Mouse (Mus musculus) thymus, postnatal 36 days (tissue): Measurements from ENCODE around the gene Dapl1.

ENCODE experiments used
- DNase-seq, 2 experiments: peaks; one replicate each; pipeline ENCODE4 v3.0.0; 2022; ENCODE audit warnings: mixed read lengths in 2 of 2

Gene Dapl1

GRCm38 (mm10) chr2:59474336-59474735 lies 10.1 kb upstream of the Dapl1 start:
- DNase-seq, result no peak

- DNase-seq, result no peak
Measured at GRCm38 (mm10) chr2:59485080-59485479, 627 bp downstream of the Dapl1 start.

GRCm38 (mm10) chr2:59485657-59486056 lies 1.2 kb downstream of the Dapl1 start:
- no peak for DNase-seq

- DNase-seq, result no peak
Measured at GRCm38 (mm10) chr2:59486196-59486845, 1.9 kb downstream of the Dapl1 start.

GRCm38 (mm10) chr2:59488235-59488634 lies 3.8 kb downstream of the Dapl1 start:
- DNase-seq, result no peak

GRCm38 (mm10) chr2:59490353-59490752 lies 5.9 kb downstream of the Dapl1 start:
- no peak for DNase-seq

GRCm38 (mm10) chr2:59493445-59494085 lies 9.1 kb downstream of the Dapl1 start:
- DNase-seq, result no peak

- no peak for DNase-seq
Measured at GRCm38 (mm10) chr2:59499146-59499545, 14.7 kb downstream of the Dapl1 start.

GRCm38 (mm10) chr2:59499717-59500116 lies 15.3 kb downstream of the Dapl1 start:
- DNase-seq, result no peak

- DNase-seq, result no peak
Measured at GRCm38 (mm10) chr2:59509061-59509460, 24.6 kb downstream of the Dapl1 start.

GRCm38 (mm10) chr2:59510416-59510815 lies 26.0 kb downstream of the Dapl1 start:
- no peak for DNase-seq

GRCm38 (mm10) chr2:59510882-59511281 lies 26.4 kb downstream of the Dapl1 start:
- DNase-seq, result no peak

GRCm38 (mm10) chr2:59520663-59521062 lies 36.2 kb downstream of the Dapl1 start:
- no peak for DNase-seq

GRCm38 (mm10) chr2:59522079-59522684 lies 37.7 kb downstream of the Dapl1 start:
- peak; percentile 65 to 74 for DNase-seq

- DNase-seq, result no peak
Measured at GRCm38 (mm10) chr2:59523526-59523925, 39.1 kb downstream of the Dapl1 start.

GRCm38 (mm10) chr2:59526893-59527292 lies 42.4 kb downstream of the Dapl1 start:
- no peak for DNase-seq

GRCm38 (mm10) chr2:59529574-59530080 lies 45.2 kb downstream of the Dapl1 start:
- DNase-seq, result no peak

GRCm38 (mm10) chr2:59530811-59531210 lies 46.4 kb downstream of the Dapl1 start:
- DNase-seq, result no peak

- DNase-seq, result no peak
Measured at GRCm38 (mm10) chr2:59532999-59533398, 48.5 kb downstream of the Dapl1 start.

GRCm38 (mm10) chr2:59533504-59533903 lies 49.1 kb downstream of the Dapl1 start:
- no peak for DNase-seq

- DNase-seq, result no peak
Measured at GRCm38 (mm10) chr2:59533971-59534748, 49.7 kb downstream of the Dapl1 start.

GRCm38 (mm10) chr2:59536958-59537357 lies 52.5 kb downstream of the Dapl1 start:
- no peak for DNase-seq

- no peak for DNase-seq
Measured at GRCm38 (mm10) chr2:59538031-59538430, 53.6 kb downstream of the Dapl1 start.
